Mouse (Mus musculus) intestine, postnatal 0 days (tissue): Measurements from ENCODE around the gene Gm21992. TPM values are rescaled to one million over a fixed set of nuclear protein-coding genes. Genes with fewer than 3 reads are reported as not detected.
A peak's percentile ranks its signal among the peaks of the same experiment; 100 is the strongest.

ENCODE experiments used
- ATAC-seq: fragments of 200-750 bp; cut with Nextera tagmentation; 2 replicates; pipeline ENCODE4 v1.8.0; 2017; ENCODE audit warnings: mild to moderate bottlenecking, moderate TSS enrichment, moderate library complexity
- H3K27ac ChIP-seq: fragments of 300-500 bp; sonication (generic); 2 replicates; pipeline ENCODE4 v1.5.1; 2014; ENCODE audit warnings: mild to moderate bottlenecking, low read depth, low read length, moderate library complexity
- H3K27me3 ChIP-seq: fragments of 300-500 bp; sonication (generic); replicated peaks from 2 replicates; pipeline ENCODE4 v1.6.1; 2014; ENCODE audit warnings: low read length, mixed read lengths; ENCODE audit not compliant: control insufficient read depth, insufficient read depth
- H3K36me3 ChIP-seq: fragments of 300-500 bp; sonication (generic); 2 replicates; pipeline ENCODE4 v1.6.1; 2014; ENCODE audit warnings: mild to moderate bottlenecking, moderate library complexity; ENCODE audit not compliant: control insufficient read depth, insufficient read depth
- H3K4me1 ChIP-seq: fragments of 300-500 bp; sonication (generic); replicated peaks from 2 replicates; pipeline ENCODE4 v1.6.1; 2014; ENCODE audit warnings: antibody characterized with exemption, low read length, mixed read lengths; ENCODE audit not compliant: control insufficient read depth, insufficient read depth
- H3K4me2 ChIP-seq: fragments of 300-500 bp; sonication (generic); replicated peaks from 2 replicates; pipeline ENCODE4 v1.6.1; 2014; ENCODE audit warnings: low read depth, mild to moderate bottlenecking, moderate library complexity
- H3K4me3 ChIP-seq: fragments of 300-500 bp; sonication (generic); 2 replicates; pipeline ENCODE4 v1.5.1; 2014; ENCODE audit warnings: low read depth, low read length
- H3K9ac ChIP-seq: fragments of 300-500 bp; sonication (generic); 2 replicates; pipeline ENCODE4 v1.6.1; 2014; ENCODE audit warnings: mild to moderate bottlenecking, low read depth, low read length
- H3K9me3 ChIP-seq: fragments of 300-500 bp; sonication (generic); 2 replicates; pipeline ENCODE4 v1.6.1; 2016; ENCODE audit warnings: mixed run types; ENCODE audit not compliant: control insufficient read depth
- CTCF ChIP-seq: sonication (generic); IDR thresholded peaks from 2 replicates; pipeline ENCODE4 v1.5.1; 2016; ENCODE audit warnings: low read depth, mild to moderate bottlenecking, control low read depth, antibody characterized with exemption, moderate library complexity
- WGBS: fragments of 180-500 bp; shearing (Covaris S2); extraction: QIAGEN DNeasy Blood & Tissue Kit; methylation state at CpG from one replicate; pipeline ENCODE4 v1.1.7; 2014; 5-methylcytosine and 5-hydroxymethylcytosine counted together
- polyA plus RNA-seq: library from polyadenylated mRNA; unstranded; fragments of >200 nt; fragmentation: Nextera tagmentation; extraction: Ambion mirVana; gene quantifications from 2 replicates; pipeline ENCODE4 v1.2.1, GENCODE M21; 2015

The Gm21992 gene
- 18.4 and 19.5 TPM in 2 replicates for polyA plus RNA-seq

- Histone ChIP-seq H3K4me1 (0 out of 2 replicates have a peak, but pooled peaks cover 5% of the 10 kb centered on the region), H3K4me3 (peak within 1 kb of the TSS; percentile 83), H3K4me2 (peak within 1 kb of the TSS; percentile 71), H3K27me3 (no peaks in the 10 kb centered on the region), H3K27ac (peak within 1 kb of the TSS; percentile 92), H3K9ac (peak within 1 kb of the TSS; percentile 73), H3K36me3 (no peaks in the 10 kb centered on the region), H3K9me3 (0 out of 2 replicates have a peak, but pooled peaks cover 3% of the 10 kb centered on the region)
- TF ChIP-seq CTCF, result no peak
- ATAC-seq, result peak; percentile 98
- WGBS, result under 1% methylated on average over 83 of the region's 83 CpGs
These were observed at the start of gene Gm21992, which contains the start of gene Rbm14 for GRCm38 (mm10) chr19:4811063-4811908. TSS of gene Gm21992 (minus strand) at chr19:4811612. TSS of gene Rbm14 (minus strand) at chr19:4811634.

GRCm38 (mm10) chr19:4859081-4859480 is 47.7 kb upstream of the Gm21992 start:
- H3K9me3 ChIP-seq, result no peaks in the 10 kb centered on the region
- no peak for ATAC-seq
- no peaks in the 10 kb centered on the region for H3K36me3 ChIP-seq
- no peak overlapping the region for H3K9ac ChIP-seq
- peaks cover 4% of the 10 kb centered on the region; the same call in 1 of the 2 replicates for H3K4me1 ChIP-seq
- H3K4me3 ChIP-seq, result no peak overlapping the region
- no peak for TF ChIP-seq CTCF
- H3K27ac ChIP-seq, result no peak overlapping the region
- no peak overlapping the region for H3K4me2 ChIP-seq
- 65% methylated on average over 6 of the region's 6 CpGs for WGBS
- peaks cover 3% of the 10 kb centered on the region; the same call in 1 of the 2 replicates for H3K27me3 ChIP-seq

GRCm38 (mm10) chr19:4855951-4856350 is 44.5 kb upstream of the Gm21992 start:
- Histone ChIP-seq H3K4me2 (peak overlapping the region; percentile 97; the same call in 1 of the 2 replicates), H3K27me3 (peaks cover 3% of the 10 kb centered on the region; the same call in 1 of the 2 replicates), H3K9ac (no peak overlapping the region), H3K36me3 (no peaks in the 10 kb centered on the region), H3K4me3 (no peak overlapping the region), H3K9me3 (no peaks in the 10 kb centered on the region), H3K27ac (no peak overlapping the region), H3K4me1 (peaks cover 4% of the 10 kb centered on the region; the same call in 1 of the 2 replicates)
- 79% methylated on average over 4 of the region's 4 CpGs for WGBS
- no peak for ATAC-seq
- TF ChIP-seq CTCF, result no peak

DNA sequence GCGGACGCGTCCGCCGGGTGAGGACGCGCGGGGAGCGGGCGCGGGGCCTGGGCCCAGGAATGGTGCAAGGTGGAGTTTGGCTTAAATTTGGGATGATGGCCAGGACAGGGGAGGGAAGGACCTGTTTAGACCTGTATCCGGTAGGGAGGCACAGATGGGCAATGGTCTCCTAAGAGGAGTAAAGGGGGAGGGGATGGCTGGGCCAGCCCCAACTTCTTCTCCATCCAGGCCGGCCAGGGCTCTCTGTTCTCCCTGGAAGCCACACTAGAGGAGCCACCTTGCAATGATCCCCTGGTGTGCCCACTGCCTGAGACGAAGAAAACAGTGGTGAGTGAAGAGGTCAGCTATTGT is 44.0 kb upstream of the Gm21992 start:
- no peaks in the 10 kb centered on the region for H3K9me3 ChIP-seq
- peak overlapping the region; percentile 51 for H3K4me3 ChIP-seq
- peak overlapping the region; percentile 48 for H3K9ac ChIP-seq
- TF ChIP-seq CTCF, result no peak
- peaks cover 4% of the 10 kb centered on the region; the same call in 1 of the 2 replicates for H3K4me1 ChIP-seq
- peaks cover 3% of the 10 kb centered on the region; the same call in 1 of the 2 replicates for H3K27me3 ChIP-seq
- ATAC-seq, result no peak
- H3K27ac ChIP-seq, result no peak overlapping the region
- H3K4me2 ChIP-seq, result peak overlapping the region; percentile 97
- WGBS, result 3% methylated on average over 14 of the region's 14 CpGs
- no peaks in the 10 kb centered on the region for H3K36me3 ChIP-seq

GRCm38 (mm10) chr19:4854552-4855469 is 43.4 kb upstream of the Gm21992 start, which contains the start of gene Ctsf:
TSS of gene Ctsf (plus strand) at chr19:4855130.
- H3K27me3 ChIP-seq, result peaks cover 3% of the 10 kb centered on the region; the same call in 1 of the 2 replicates
- peak within 1 kb of the TSS; percentile 97 for H3K4me2 ChIP-seq
- no peaks in the 10 kb centered on the region for H3K36me3 ChIP-seq
- H3K27ac ChIP-seq, result no peak within 1 kb of the TSS
- H3K9me3 ChIP-seq, result no peaks in the 10 kb centered on the region
- H3K4me1 ChIP-seq, result peaks cover 4% of the 10 kb centered on the region; the same call in 1 of the 2 replicates
- peak within 1 kb of the TSS; percentile 51 for H3K4me3 ChIP-seq
- TF ChIP-seq CTCF, result 0 out of 2 replicates have a peak, but pooled peaks have one; percentile 11
- H3K9ac ChIP-seq, result peak within 1 kb of the TSS; percentile 48
- ATAC-seq, result peak; percentile 69
- WGBS, result 2% methylated on average over 45 of the region's 45 CpGs
